Mouse (Mus musculus): Measurements from ENCODE around the gene Ankrd33b.

Ankrd33b gene

DNA sequence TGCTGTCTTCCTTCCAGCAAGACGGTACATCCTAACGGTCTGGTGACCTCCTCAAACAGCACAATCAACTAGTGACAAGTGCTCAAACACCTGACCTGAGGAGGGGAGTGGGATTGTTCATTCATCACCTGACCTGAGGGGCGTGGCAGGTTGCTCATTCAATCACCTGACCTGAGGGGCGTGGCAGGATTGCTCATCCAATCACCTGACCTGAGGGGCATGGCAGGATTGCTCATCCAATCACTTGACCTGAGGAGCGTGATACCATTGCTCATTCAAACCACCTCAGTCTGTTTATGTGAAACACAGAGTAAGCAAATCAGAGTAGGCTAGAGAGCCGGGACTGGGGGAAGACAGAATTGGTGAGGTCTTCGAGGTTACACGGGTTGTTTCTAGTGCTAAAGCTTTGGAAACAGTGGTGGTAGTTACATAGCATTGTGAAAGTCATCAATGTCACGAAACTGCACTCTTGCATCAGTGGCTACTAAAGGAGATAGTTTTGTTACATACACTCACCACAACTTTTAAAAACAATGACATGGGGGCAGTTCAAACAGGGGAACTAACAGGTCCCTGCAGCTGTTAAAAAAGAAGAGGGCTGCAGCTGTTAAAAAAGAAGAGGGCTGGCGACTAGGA, 28.8 kb downstream of the Ankrd33b start:
- DNase-seq (ENCODE audit: inconsistent ontology term) = no peak

DNA sequence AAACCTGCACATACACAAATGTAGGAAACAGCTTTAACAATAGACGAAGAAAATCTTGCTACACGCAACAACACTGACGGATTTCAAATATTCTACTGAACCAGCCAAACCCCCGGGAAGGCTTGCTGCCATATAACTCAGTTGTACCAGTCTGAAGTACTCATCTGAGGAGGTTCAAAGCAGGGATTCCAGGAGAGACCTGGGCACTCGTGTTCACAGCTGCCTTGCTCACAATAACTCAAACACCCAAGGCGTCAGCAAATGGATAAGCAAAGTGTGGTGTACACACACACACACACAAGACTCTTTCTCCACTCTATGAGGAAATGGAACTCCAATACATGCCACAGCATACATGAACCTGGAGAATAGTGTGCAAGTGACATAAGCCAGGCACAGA, 29.5 kb downstream of the Ankrd33b start:
- no peak for DNase-seq (ENCODE audit: inconsistent ontology term)

DNA sequence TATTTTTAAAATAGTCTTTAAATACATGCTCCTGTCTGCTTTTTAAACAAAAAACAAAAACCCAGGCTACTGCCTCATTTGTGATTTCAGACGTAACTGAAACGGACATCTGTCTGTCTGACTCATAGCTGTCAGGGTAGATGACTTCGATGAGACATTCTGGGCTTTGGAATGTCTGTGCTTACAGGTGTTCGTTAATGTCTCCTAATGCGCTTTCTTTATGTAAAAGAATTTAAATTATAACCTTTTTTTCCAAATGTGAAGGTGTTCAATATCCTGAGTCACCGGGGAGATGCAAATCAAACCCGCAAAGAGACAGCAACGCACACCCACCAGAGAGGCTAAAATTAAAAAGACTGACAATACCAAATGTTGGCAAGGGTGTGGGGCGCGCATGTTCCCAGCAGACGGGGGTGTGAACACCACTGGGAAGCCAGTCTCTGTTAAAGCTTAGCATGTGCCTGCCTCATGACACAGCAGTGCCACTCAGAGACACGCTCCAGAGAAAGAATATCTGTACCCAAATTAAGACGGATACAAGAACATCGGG, 30.3 kb downstream of the Ankrd33b start:
- DNase-seq (ENCODE audit: inconsistent ontology term) = peak; percentile 23

DNA sequence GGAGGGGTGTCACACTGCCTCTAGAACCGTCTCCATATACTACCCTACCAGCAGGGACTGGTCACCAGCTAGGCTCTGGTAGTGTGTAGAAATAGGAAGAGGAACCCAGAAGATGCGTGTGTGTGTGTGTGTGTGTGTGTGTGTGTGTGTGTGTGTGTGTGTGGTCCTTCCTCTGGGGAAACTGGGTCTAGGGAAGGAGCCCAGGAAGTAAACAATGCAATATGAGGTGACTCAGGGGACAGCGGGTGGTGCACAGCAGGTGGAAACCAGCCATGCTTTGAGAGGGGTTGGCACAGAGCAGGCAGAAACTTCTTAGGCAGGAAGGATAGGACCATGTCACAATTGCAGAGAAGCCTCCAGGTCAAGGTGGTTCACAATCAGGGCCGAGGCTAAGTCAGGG, 30.8 kb downstream of the Ankrd33b start:
- DNase-seq (ENCODE audit: inconsistent ontology term) = peak; percentile 45

DNA sequence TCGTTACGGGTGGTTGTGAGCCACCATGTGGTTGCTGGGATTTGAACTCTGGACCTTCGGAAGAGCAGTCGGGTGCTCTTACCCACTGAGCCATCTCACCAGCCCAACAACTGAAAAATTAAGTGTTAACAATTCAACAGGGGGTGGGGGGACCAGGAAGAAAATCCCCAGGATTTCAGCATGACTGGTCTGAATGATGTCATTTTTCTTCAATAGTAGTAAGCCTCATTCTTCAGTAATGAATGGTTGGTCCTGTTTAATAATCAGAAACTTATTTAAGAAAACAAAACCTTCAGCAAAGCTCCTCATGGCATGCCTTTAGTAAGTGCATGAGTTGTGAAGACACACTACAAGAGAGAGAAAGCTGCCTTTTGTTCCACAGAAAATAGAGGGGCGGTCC, 32.7 kb downstream of the Ankrd33b start:
- peak; percentile 15 for DNase-seq (ENCODE audit: inconsistent ontology term)

DNA sequence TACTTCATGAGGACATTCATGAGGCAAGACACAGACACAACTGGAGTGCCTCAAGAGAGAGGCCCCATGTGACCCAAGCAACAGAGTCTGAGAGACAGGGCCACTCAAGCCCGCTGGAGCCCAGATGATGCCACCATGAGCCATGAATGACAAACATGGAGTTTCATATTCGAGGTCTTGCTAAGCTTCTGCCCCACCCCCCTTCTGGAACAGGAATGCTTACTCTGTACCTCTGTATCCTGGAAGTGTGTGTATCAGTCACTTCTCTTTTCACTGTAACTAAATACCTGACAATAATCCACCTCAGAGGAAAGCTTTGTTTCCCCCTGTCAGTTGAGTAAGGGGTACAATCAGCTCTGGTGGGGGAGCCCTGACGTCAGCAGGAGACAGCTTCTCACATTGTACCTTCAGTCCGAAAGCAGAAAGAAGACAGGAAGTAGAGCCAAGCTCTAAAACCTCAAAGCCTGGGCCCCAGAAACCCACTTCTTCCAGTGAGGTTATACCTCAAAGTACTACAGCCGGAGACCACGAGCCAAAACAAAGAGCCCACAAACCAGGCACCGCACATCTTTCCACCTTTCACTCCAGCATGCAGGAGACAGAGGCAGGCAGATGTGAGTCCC, 34.9 kb downstream of the Ankrd33b start:
- no peak for DNase-seq (ENCODE audit: inconsistent ontology term)

DNA sequence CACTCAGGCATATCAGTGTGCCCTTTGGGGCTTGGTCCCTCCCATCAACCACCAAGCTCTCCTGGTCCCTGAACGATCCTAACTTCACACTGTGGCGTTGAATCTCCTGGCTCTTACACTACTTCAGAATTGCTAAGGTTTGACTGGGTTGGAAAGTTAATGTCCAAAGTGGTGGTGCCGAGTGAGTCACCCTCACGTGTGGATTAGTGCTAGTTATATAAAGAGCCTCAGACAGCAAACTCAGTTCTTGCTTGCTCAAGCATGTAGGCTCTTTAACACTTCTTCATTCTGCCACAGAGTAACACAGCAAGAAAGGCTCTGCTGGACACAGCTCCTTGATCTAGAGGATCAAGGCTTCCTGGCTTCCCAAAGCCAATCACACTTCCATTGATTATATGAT, 35.8 kb downstream of the Ankrd33b start:
- peak; percentile 63 for DNase-seq (ENCODE audit: inconsistent ontology term)

DNA sequence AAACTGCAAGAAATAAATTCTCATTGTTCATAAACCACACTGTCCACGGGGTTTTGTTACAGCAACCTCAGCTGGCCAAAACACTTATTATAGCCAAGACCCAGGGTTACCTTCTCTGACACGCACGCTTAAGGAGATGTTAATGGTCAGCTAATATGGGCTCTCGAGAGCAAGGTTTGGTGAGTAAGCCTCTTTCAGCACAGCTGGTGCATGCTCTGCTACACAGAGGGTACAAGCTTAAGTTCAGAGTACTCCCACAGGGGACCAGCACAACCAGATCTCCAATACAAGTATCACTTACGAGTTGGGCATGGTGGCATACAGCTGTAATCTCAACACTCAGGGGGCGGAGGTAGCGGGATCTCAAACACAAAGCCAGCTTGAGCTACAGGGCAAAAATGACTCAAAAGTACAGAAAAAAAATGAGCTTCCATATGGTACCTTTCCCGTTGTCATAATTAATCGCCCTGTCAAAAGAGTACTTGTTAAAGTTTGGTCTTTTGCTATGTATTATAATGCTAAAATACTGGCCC, 39.4 kb downstream of the Ankrd33b start:
- no peak for DNase-seq (ENCODE audit: inconsistent ontology term)

DNA sequence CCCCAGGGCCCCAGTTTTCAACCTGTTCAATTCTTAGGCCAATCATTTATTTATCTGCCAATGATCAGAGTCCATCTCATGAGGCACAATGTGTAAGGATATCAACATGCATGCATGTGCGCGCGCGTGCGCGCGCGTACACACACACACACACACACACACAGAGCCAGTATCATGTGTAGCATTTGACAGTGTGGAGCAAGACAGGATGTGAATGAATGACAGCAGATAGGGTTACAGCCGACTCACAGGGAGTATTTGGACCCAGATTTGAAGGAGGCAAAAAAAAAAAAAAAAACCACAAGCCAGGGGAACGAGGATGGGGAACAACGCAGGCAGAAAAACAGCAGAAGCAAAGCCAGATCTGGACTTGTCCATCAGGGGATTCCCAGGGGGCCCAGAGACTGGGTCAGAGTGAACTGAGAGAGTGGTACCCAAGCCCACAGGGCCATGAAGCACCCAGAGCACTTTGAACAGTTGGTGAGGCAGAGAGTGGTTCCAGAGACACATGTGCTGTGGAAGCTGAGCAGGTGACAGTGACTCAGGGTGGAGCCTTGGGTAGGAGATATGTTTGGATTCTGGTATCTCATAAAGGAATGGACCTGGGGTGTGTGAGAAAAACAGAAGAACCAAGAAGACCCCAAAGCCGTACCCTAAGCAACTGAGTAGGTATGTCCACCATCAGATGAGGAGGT, 41.7 kb downstream of the Ankrd33b start:
- no peak for DNase-seq (ENCODE audit: inconsistent ontology term)

DNA sequence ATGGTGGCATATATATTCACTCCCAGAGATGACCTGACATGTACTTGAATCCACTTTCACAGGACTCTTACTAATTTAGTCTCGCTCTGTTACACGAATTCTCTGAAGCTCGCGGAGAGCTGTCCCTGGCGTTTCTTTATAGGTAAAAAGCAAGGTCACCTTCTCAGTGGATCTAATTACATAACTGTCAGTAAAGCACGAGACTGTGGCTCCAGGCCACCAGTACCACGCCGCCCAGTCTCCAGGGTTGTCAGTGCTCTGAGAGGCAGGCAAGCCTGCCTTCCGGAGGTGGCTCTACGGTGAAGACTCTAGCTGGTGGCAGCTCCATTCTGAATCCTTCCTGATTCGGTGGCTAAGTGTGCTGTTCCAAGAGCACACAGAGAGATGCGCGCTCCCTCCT, 43.0 kb downstream of the Ankrd33b start:
- DNase-seq (ENCODE audit: inconsistent ontology term) = no peak

DNA sequence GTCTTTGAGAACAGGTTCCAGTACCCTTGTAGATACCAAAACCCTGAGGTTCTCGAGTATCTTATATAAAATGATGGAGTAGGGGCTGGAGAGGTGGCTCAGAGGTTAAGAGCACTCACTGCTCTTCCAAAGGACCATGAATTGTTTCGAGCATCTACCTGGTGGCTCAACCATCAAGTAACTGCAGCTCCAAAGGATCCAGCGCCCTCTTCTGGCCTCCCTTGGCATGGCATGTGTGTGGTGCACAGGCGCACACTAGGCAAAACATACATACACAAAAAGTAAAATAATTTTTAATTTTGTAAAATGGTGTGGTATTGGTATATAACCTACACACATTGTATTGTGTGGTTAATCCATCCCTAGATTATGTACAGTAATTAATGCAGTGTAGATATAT, 43.8 kb downstream of the Ankrd33b start:
- no peak for DNase-seq (ENCODE audit: inconsistent ontology term)

DNA sequence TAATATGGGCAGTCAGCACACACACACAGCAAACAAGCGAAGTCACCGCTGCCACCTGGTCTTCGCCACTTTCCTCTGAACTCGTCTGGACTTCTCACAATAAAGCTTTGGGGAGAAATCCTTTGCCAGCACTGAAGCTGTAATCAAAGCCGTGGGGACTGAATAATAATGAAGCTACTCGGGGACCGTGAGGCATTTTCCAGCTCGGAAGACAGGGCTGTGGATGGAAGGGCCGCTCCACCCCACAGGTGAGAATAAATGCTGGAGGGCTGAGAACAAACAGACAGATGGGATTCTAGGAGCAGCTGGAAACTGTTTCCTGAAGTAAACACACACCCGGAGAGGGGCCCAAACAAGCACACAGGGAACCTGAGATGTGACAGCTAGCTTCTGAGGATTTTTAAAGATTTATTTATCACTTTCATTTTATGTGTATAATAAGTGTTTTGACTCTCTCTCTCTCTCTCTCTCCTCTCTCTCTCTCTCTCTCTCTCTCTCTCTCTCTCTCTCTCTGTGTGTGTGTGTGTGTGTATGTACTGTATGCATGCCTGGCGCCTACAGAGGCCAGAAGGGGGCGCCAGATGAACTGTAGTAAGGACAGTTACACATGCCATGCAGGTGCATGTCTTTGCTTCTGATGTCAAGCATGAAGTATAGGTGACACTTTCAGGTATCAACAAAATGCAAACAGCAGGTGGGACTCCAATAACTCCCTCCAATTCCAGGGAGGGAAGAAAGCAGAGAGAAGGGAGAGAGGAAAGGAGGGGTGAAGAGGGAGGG, 46.7 kb downstream of the Ankrd33b start:
- DNase-seq (ENCODE audit: inconsistent ontology term) = no peak

DNA sequence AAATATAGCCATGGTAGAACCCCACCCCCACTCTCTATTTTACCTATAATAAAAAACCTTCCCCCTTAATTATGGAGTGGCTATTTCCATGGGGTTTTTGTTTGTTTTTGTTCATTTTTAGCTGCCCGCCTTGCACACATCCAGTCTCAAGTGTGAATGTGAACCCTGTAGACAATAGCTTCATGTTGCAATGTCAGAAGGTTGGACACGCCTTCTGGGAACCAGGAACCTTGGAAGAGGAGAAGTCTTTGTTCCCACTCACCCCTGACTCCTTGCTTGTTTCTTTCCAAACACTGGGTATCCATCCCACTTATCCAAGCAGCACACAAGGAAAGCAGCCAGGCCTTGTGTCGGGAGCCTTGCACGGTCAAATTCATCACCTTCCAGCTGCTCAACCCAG, 48.5 kb downstream of the Ankrd33b start:
- no peak for DNase-seq (ENCODE audit: inconsistent ontology term)

DNA sequence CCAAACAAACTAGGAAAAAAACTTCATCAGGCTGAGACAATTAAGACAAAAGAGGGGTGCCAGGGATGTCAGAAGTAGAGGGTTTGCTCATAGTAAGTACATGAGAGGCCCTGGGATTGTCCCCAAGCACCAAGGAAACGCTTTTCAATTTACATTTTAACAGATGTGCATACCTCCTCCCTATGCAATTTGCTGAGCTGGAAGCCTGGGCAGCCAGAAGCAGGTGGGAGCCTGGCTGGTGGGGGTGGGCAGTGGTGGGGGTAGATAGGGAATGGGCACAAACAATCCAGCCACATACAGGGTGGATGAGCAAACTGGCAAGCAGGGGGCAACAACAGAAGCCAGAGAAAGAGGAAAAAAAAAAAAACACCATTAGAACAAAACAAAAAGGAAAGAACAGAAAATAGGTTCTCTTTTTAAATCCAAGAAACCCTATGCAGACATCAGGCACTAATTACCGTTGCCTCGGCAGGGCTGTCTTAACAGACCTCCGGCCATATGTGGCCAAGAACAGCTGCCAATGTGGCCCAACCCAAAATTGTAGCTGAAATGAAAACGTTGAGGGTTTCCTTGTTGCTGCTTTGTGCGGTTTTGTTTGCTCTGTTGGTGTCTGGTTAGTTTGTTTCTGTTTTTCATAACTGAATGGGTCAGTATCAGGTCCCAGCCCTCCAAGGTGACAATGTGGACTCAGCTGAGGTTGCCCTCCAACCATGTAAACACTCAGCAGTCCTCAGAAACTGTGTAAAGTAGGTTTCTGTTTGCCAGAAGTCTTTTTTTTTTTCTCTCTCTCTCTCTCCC, 49.2 kb downstream of the Ankrd33b start:
- DNase-seq (ENCODE audit: inconsistent ontology term) = no peak

DNA sequence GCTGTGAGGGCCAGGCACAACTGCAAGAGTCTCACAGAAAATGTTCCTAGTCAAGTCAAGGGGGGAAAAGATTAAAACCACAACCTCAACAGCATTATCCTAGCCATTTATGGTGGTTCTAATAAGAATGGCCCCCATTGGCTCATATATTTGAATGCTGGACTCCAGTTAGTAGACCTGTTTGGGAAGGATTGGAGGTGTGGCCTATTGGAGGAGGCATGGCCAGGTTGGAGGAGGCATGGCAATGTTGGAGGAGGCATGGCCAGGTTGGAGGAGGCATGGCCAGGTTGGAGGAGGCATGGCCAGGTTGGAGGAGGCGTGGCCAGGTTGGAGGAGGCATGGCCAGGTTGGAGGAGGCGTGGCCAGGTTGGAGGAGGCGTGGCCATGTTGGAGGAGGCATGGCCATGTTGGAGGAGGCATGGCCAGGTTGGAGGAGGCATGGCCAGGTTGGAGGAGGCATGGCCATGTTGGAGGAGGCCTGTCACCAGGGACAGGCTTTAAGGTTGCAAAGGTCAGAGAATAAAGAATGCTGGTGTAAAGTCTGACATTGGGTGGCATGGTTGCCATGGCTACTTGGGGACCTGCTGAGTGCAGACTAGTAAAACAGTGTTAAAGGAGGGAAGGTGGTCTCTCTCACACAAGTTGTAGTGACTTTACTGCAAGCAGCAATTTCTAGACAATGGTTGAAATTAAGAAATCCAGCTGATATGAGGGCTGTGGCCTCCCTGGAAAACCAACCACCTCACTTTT, 50.3 kb downstream of the Ankrd33b start:
- no peak for DNase-seq (ENCODE audit: inconsistent ontology term)

DNA sequence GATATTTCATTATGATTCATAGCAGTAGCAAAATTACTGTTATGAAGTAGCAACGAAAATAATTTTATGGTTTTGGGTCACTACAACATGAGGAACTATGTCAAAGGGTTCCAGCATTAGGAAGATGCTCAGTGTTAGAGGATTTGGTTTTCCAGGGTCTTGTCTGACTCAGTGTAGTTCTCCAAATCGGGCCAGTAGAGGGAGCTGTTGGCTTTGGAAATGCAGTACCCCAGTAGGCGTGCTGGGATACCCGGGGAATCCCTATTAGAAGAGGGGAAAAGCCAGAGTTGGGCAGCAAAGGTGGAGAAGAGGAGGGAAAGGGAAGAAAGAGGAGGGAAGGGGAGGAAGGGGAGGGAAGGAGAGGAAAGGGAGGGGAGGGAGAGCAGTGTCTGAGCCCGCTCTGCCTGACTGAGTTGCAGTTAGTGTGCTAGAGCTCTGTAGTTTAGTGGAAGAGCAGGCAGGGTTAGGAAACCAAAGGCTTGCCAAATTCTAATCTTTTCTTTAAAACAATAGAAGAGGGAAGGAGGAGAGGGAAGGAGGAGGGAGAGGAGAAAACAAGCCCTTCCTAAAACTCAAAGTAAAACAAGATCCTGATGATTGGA, 51.8 kb downstream of the Ankrd33b start:
- DNase-seq (ENCODE audit: inconsistent ontology term) = peak; percentile 47

DNA sequence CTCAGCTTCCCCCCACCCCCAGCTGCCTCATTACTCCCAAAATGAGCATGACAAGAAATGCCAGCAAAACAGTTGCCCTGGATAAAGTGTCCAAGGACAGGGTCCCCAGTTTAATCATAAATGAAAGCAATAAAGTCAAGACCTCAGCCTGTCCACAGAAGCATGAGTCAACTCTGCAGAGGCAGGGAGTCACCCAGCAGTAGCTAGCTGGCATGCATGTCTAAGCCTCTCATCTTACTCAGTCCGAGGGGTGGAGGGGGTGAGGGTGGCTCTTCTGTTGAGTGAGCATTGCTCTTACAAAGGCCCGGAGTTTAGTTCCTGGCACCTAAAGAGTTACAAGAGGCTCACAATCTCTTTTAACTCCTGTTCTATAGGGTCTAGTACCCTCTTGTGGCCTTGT, 55.5 kb downstream of the Ankrd33b start:
- DNase-seq (ENCODE audit: inconsistent ontology term) = peak; percentile 19

DNA sequence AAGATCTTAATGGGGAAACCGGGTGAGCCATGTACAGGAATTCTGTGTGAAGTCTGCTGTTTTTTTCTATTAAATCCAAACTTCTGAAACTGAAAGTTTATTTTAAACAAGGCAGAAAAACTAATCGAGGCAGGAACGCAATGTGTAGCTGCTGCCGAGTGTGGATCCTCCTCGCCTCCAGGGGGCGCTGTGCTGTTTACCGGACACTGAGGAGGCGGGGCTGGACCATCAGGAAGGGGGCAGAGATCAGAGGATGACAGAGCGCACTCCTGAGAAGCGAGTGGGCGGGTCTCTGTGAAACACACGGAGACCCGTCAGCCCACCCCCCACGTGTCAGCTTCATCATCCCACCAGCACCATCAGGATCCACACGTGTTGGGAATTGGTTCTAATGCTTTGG, 58.0 kb downstream of the Ankrd33b start:
- DNase-seq (ENCODE audit: inconsistent ontology term) = no peak

DNA sequence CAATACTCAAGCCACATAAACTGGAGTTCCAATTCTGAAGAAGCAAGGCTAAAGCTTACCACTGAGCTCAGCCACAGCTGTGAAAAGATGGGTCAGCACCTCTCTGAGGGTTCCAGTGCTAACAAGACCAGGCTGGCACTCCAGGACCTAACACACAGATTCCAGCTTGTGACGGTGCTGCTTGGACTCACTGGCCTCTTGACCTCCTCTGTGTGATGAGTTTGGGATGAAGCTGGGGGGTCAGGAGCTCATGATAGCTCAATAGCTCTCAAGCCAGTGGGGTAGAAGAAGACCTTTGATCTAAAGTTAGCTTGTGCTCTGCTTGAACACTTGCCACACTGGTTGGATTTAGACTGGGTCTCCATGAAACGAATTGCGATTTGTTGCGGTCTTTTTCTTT, 60.8 kb downstream of the Ankrd33b start:
- no peak for DNase-seq (ENCODE audit: inconsistent ontology term)

DNA sequence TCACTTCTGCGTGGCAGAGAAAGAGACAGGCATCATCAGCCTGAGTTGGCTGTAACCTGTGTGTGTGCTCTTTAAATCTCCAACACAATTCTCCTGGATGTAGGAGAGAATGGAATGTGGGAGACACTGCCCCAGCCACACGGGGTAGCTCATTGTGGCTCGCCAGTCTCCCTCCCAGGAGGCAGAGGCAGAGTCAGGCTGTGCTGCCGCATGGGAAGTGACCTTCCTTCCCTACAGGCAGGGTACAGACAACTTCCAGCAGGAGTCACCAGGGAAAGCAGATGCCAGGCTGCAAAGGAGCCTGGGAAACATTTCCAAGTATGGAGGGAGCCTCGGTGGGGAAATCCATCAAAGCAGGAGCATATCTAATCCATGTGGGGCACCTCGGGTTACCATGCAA, 62.3 kb downstream of the Ankrd33b start:
- DNase-seq (ENCODE audit: inconsistent ontology term) = no peak

All from Muller cell, postnatal 12 days (primary cell).